Mouse (Mus musculus): Measurements from ENCODE around the gene Nrap.
A peak's percentile ranks its signal among the peaks of the same experiment; 100 is the strongest.

The Nrap gene

GRCm38 (mm10) chr19:56294654-56295399 is 95.0 kb downstream of the Nrap start:
- peak; percentile 95 for DNase-seq

GRCm38 (mm10) chr19:56292335-56292734 is 97.5 kb downstream of the Nrap start:
- no peak for DNase-seq

- no peak for DNase-seq
These were observed 97.9 kb downstream of the Nrap start for GRCm38 (mm10) chr19:56291898-56292297.

- DNase-seq, result no peak
These were observed 100.2 kb downstream of the Nrap start for GRCm38 (mm10) chr19:56289642-56290041.

- DNase-seq, result no peak
These were observed 101.4 kb downstream of the Nrap start for GRCm38 (mm10) chr19:56288436-56288835.

GRCm38 (mm10) chr19:56287580-56288367 is 102.1 kb downstream of the Nrap start:
- no peak for DNase-seq

- no peak for DNase-seq
These were observed 103.0 kb downstream of the Nrap start, which contains the start of gene Habp2 for GRCm38 (mm10) chr19:56286866-56287265. Habp2 (plus strand) TSS chr19:56287137.

GRCm38 (mm10) chr19:56285222-56285621 is 104.6 kb downstream of the Nrap start:
- no peak for DNase-seq

- DNase-seq, result no peak
These were observed 111.5 kb downstream of the Nrap start for GRCm38 (mm10) chr19:56278366-56278765.

- no peak for DNase-seq
These were observed 111.9 kb downstream of the Nrap start for GRCm38 (mm10) chr19:56277951-56278350.

GRCm38 (mm10) chr19:56277140-56277804 is 112.6 kb downstream of the Nrap start:
- DNase-seq, result no peak

GRCm38 (mm10) chr19:56272081-56272480 is 117.8 kb downstream of the Nrap start:
- no peak for DNase-seq
